Mouse (Mus musculus): Measurements from ENCODE around the gene Tfb1m.

Gene Tfb1m

GRCm38 (mm10) chr17:3514316-3514715, 43.3 kb downstream of the Tfb1m start:
- in situ Hi-C loops (cut with MboI, MseI), result loop anchor here (5.0 kb wide), 1 partner anchor 52 kb away; no protein-coding TSS in a partner anchor

GRCm38 (mm10) chr17:3509841-3510240, 47.7 kb downstream of the Tfb1m start:
- in situ Hi-C loops (cut with MboI, MseI), result loop anchor here (5.0 kb wide), 1 partner anchor 48 kb away; no protein-coding TSS in a partner anchor

GRCm38 (mm10) chr17:3506508-3506907, 51.1 kb downstream of the Tfb1m start:
- in situ Hi-C loops (cut with MboI, MseI), result no loop called here

GRCm38 (mm10) chr17:3505711-3506110, 51.9 kb downstream of the Tfb1m start:
- in situ Hi-C loops (cut with MboI, MseI), result no loop called here

GRCm38 (mm10) chr17:3500936-3501335, 56.6 kb downstream of the Tfb1m start:
- in situ Hi-C loops (cut with MboI, MseI), result no loop called here

- in situ Hi-C loops (cut with MboI, MseI), result no loop called here
Observed at GRCm38 (mm10) chr17:3500076-3500475, 57.5 kb downstream of the Tfb1m start.

GRCm38 (mm10) chr17:3499468-3499867, 58.1 kb downstream of the Tfb1m start:
- in situ Hi-C loops (cut with MboI, MseI), result no loop called here

GRCm38 (mm10) chr17:3498580-3498979, 59.0 kb downstream of the Tfb1m start:
- in situ Hi-C loops (cut with MboI, MseI), result no loop called here

GRCm38 (mm10) chr17:3498086-3498485, 59.5 kb downstream of the Tfb1m start:
- in situ Hi-C loops (cut with MboI, MseI), result no loop called here

GRCm38 (mm10) chr17:3496080-3496479, 61.5 kb downstream of the Tfb1m start:
- in situ Hi-C loops (cut with MboI, MseI), result no loop called here

GRCm38 (mm10) chr17:3495576-3495975, 62.0 kb downstream of the Tfb1m start:
- in situ Hi-C loops (cut with MboI, MseI), result no loop called here

GRCm38 (mm10) chr17:3491667-3492066, 65.9 kb downstream of the Tfb1m start:
- in situ Hi-C loops (cut with MboI, MseI), result no loop called here

- in situ Hi-C loops (cut with MboI, MseI), result no loop called here
Observed at GRCm38 (mm10) chr17:3491065-3491464, 66.5 kb downstream of the Tfb1m start.

- in situ Hi-C loops (cut with MboI, MseI), result no loop called here
Observed at GRCm38 (mm10) chr17:3490216-3490895, 67.2 kb downstream of the Tfb1m start.

GRCm38 (mm10) chr17:3487721-3488601, 69.6 kb downstream of the Tfb1m start:
- in situ Hi-C loops (cut with MboI, MseI), result no loop called here

GRCm38 (mm10) chr17:3487211-3487610, 70.4 kb downstream of the Tfb1m start:
- in situ Hi-C loops (cut with MboI, MseI), result no loop called here

- in situ Hi-C loops (cut with MboI, MseI), result no loop called here
Observed at GRCm38 (mm10) chr17:3485851-3486250, 71.7 kb downstream of the Tfb1m start.

- in situ Hi-C loops (cut with MboI, MseI), result no loop called here
Observed at GRCm38 (mm10) chr17:3483091-3483490, 74.5 kb downstream of the Tfb1m start.

- in situ Hi-C loops (cut with MboI, MseI), result no loop called here
Observed at GRCm38 (mm10) chr17:3481576-3482575, 75.7 kb downstream of the Tfb1m start.

- in situ Hi-C loops (cut with MboI, MseI), result no loop called here
Observed at GRCm38 (mm10) chr17:3476546-3476945, 81.0 kb downstream of the Tfb1m start.

- in situ Hi-C loops (cut with MboI, MseI), result no loop called here
Observed at GRCm38 (mm10) chr17:3472018-3472417, 85.6 kb downstream of the Tfb1m start.

All from T-helper 2 cell (primary cell).